Mouse (Mus musculus) thymus, adult 2 months (tissue): Measurements from ENCODE around the gene Otx1.

Experiments
- CTCF ChIP-seq: fragments of 200-500 bp; IDR thresholded peaks from 2 replicates; pipeline ENCODE4 v1.5.1; 2012; ENCODE audit warnings: mild to moderate bottlenecking, control low read depth, low read length, moderate library complexity, borderline replicate concordance; ENCODE audit not compliant: control insufficient read depth, poor library complexity, insufficient read depth; ENCODE audit errors: extremely low read depth
- POLR2A ChIP-seq: fragments of 200-500 bp; IDR thresholded peaks from 2 replicates; pipeline ENCODE4 v1.6.1; 2012; ENCODE audit warnings: mild to moderate bottlenecking, low read length, control low read depth, moderate library complexity; ENCODE audit not compliant: control insufficient read depth, poor library complexity, insufficient read depth; ENCODE audit errors: extremely low read depth

DNA sequence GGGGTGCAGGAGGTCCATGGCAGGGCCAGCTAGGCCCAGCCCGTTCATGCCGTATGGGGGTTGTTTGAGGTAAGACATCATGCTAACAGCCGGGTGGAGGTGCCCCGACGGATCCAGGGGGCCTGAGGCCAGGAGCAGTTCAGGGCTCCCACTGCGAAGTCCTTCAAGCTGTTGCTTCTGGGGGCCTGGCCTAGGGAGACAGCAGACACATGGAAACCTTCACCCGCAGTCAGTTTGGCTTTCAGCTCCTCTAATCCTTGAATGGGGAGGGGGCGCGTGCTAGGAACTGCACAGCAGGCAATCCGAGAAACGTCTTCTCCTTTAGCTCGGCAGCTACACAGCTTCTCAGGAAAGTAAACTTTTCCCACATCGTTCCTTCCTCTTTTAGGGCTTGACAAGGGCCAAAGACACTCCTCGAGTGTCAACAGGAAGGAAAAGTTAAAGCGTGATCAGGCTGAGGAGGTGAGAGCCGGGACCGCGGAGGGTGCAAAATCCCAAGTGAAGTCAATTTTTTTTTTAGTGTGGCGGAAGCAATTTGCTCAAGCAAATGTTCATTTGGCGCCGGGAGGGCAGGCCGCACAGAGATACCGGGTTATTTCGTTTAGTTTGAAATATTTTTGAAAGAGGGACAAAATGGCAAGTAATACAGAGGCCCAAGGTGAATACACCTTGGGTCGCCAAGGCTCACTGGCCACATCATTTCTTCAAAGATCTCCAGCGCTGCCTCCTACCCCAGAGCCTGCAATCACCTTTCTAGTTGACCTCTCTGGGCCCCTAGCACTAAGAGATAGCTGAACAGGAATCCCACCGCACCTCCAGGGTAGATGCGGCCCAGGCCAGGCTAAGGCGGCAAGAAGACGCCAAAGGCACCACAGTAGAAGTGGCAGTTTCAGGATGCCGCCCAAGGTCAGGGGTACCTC lies 3.0 kb downstream of the Otx1 start:
- TF ChIP-seq POLR2A = no peak
- TF ChIP-seq CTCF = no peak
